Mouse (Mus musculus) G1E (cell line): Measurements from ENCODE around the gene Zc3h10. TPM values are rescaled to one million over a fixed set of nuclear protein-coding genes. Genes with fewer than 3 reads are reported as not detected.
"Not testable (repeated sequence)": the region's sequence is repeated elsewhere in the genome, so short reads cannot be mapped to it uniquely, and the experiment has no call there.

Experiments used
- ATAC-seq: 2 replicates; pipeline ENCODE4 v1.8.0; 2016; ENCODE audit warnings: mild to moderate bottlenecking; ENCODE audit not compliant: insufficient number of reproducible peaks, poor library complexity, low FRiP score, severe bottlenecking; ENCODE audit errors: extremely low read depth
- DNase-seq: peaks from one replicate; pipeline ENCODE4 v3.0.0; 2012; ENCODE audit warnings: low spot score
- H3K27me3 ChIP-seq: 2 replicates; pipeline ENCODE4 v1.6.1; 2012; ENCODE audit warnings: mild to moderate bottlenecking, low read length, inconsistent platforms; ENCODE audit not compliant: insufficient read depth
- H3K36me3 ChIP-seq: replicated peaks from 2 replicates; pipeline ENCODE3; 2012; ENCODE audit warnings: mild to moderate bottlenecking, inconsistent platforms
- H3K4me1 ChIP-seq: 2 replicates; pipeline ENCODE4 v1.6.1; 2012; ENCODE audit warnings: low read depth, low read length, inconsistent platforms, mixed read lengths; ENCODE audit not compliant: insufficient read depth
- H3K4me3 ChIP-seq: 2 replicates; pipeline ENCODE4 v1.5.1; 2012; ENCODE audit warnings: low read depth, mild to moderate bottlenecking, inconsistent platforms, low read length, moderate library complexity, mixed read lengths
- H3K9me3 ChIP-seq: replicated peaks from 2 replicates; pipeline ENCODE4 v1.6.1; 2012; ENCODE audit warnings: inconsistent platforms
- CTCF ChIP-seq: IDR thresholded peaks from 2 replicates; pipeline ENCODE4 v1.5.1; 2012; ENCODE audit warnings: low read depth, low read length, inconsistent platforms, mixed read lengths
- GATA1 ChIP-seq: IDR thresholded peaks from 2 replicates; pipeline ENCODE4 v1.6.1; 2012; ENCODE audit warnings: borderline replicate concordance, low read length, inconsistent platforms, mixed read lengths
- GATA2 ChIP-seq: IDR thresholded peaks from 2 replicates; pipeline ENCODE4 v1.6.1; 2012; ENCODE audit warnings: low read depth, low read length, inconsistent platforms, borderline replicate concordance
- POLR2AphosphoS5 ChIP-seq: IDR thresholded peaks from 2 replicates; pipeline ENCODE4 v1.6.1; 2012; ENCODE audit warnings: low read depth, low read length, inconsistent platforms; ENCODE audit not compliant: insufficient replicate concordance
- polyA plus RNA-seq: library from polyadenylated mRNA; stranded (reverse); fragments of >175 nt; gene quantifications from 2 replicates; pipeline ENCODE4 v1.2.3, GENCODE M21; 2012
- total RNA-seq, 2 experiments: library from RNA; stranded (forward) in 1 of 2; stranded (reverse) in 1 of 2; fragments of 200-1000 nt in 1 of 2; fragments of >200 nt in 1 of 2; fragmentation: Nextera tagmentation in 1 of 2; gene quantifications; 2 replicates each; pipeline ENCODE4 v1.2.3; 2014 to 2017

The Zc3h10 gene
- total and polyA plus RNA-seq, 3 experiments, result 7.2 to 21.1 (median 12.0) TPM

- Histone ChIP-seq H3K4me1 (peaks cover 12% of the 10 kb centered on the region), H3K9me3 (no peaks in the 10 kb centered on the region), H3K27me3 (no peaks in the 10 kb centered on the region), H3K36me3 (peaks cover 55% of the 10 kb centered on the region), H3K4me3 (no peak overlapping the region)
- DNase-seq (no peak), ATAC-seq (no peak)
- no peak for TF ChIP-seq GATA1
- no peak for TF ChIP-seq POLR2AphosphoS5
- TF ChIP-seq GATA2, result no peak
- TF ChIP-seq CTCF, result no peak
These were observed 9.4 kb upstream of the Zc3h10 start for GRCm38 (mm10) chr10:128556963-128557362.

GRCm38 (mm10) chr10:128556286-128556685 is 8.7 kb upstream of the Zc3h10 start:
- H3K4me3 ChIP-seq, result no peak overlapping the region
- ATAC-seq (no peak), DNase-seq (no peak)
- no peak for TF ChIP-seq GATA1
- peaks cover 9% of the 10 kb centered on the region; the same call in 1 of the 2 replicates for H3K4me1 ChIP-seq
- H3K9me3 ChIP-seq, result no peaks in the 10 kb centered on the region
- H3K36me3 ChIP-seq, result peaks cover 48% of the 10 kb centered on the region
- H3K27me3 ChIP-seq, result no peaks in the 10 kb centered on the region

GRCm38 (mm10) chr10:128555567-128555966 is 8.0 kb upstream of the Zc3h10 start:
- H3K4me1 ChIP-seq, H3K9me3 ChIP-seq, H3K4me3 ChIP-seq, DNase-seq, ATAC-seq, H3K27me3 ChIP-seq: not testable (repeated sequence)
- H3K36me3 ChIP-seq, result peaks cover 41% of the 10 kb centered on the region

GRCm38 (mm10) chr10:128550144-128550823 is 2.7 kb upstream of the Zc3h10 start:
- ATAC-seq, H3K27me3 ChIP-seq, H3K4me3 ChIP-seq, DNase-seq, H3K9me3 ChIP-seq: not testable (repeated sequence)
- H3K4me1 ChIP-seq, result peaks cover 28% of the 10 kb centered on the region
- H3K36me3 ChIP-seq, result peaks cover 15% of the 10 kb centered on the region

- not testable (repeated sequence) for ATAC-seq, DNase-seq, H3K9me3 ChIP-seq, H3K27me3 ChIP-seq
- Histone ChIP-seq H3K4me1 (peaks cover 34% of the 10 kb centered on the region), H3K36me3 (peaks cover 22% of the 10 kb centered on the region), H3K4me3 (peak overlapping the region; percentile 53; the same call in 1 of the 2 replicates)
These were observed 2.1 kb upstream of the Zc3h10 start for GRCm38 (mm10) chr10:128549682-128550057.

- peak; percentile 78 for ATAC-seq
- H3K4me3 ChIP-seq, result peak within 1 kb of the TSS; percentile 82
- peak; percentile 77 for DNase-seq
- no peaks in the 10 kb centered on the region for H3K27me3 ChIP-seq
- H3K36me3 ChIP-seq, result peaks cover 27% of the 10 kb centered on the region
- H3K4me1 ChIP-seq, result peaks cover 39% of the 10 kb centered on the region
- TF ChIP-seq GATA2 (no peak), CTCF (no peak), POLR2AphosphoS5 (peak; percentile 97)
- no peaks in the 10 kb centered on the region for H3K9me3 ChIP-seq
These were observed 1.5 kb upstream of the Zc3h10 start, which contains the start of gene Rpl41 for GRCm38 (mm10) chr10:128548947-128549681. Gene Rpl41 (minus strand): TSS chr10:128549305.

GRCm38 (mm10) chr10:128548051-128548791 is 647 bp upstream of the Zc3h10 start:
- H3K9me3 ChIP-seq, H3K27me3 ChIP-seq, ATAC-seq, DNase-seq: not testable (repeated sequence)
- Histone ChIP-seq H3K4me1 (peaks cover 47% of the 10 kb centered on the region), H3K36me3 (peaks cover 36% of the 10 kb centered on the region), H3K4me3 (peak overlapping the region; percentile 82)
